Mouse (Mus musculus) urinary bladder, adult 18-20 months (tissue): ENCODE measurements at regions not wholly inside any gene's neighbourhood (a gene's known extent, or its start where the extent isn't known, plus 50 kb on each side); places are given as distances from the start of the nearest gene placed in this dataset.

Source experiments
- DNase-seq, 2 experiments: peaks; one replicate each; pipeline ENCODE4 v3.0.0; 2022; ENCODE audit warnings: low spot score in 2 of 2, mixed read lengths in 2 of 2

DNA sequence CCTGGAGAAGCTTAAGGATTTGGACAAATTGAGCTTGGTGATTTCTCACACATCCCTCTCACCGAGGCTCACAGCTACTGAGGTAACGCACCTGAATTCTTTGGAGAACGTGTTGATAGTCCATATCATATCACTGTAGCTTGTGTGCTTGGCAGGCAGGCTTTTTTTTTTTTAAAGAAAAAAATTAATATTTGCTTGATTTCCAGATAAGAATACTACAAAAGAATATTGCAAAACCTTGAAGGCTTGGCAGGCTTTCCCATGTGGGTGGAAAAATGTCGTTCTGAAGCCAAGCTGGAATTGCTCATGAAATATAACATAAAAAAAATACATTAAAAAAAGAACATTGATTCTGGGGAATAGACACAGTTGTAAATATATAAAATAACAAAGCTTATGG lies 131.8 kb downstream of the Klf5 start:
- no peak for DNase-seq

DNA sequence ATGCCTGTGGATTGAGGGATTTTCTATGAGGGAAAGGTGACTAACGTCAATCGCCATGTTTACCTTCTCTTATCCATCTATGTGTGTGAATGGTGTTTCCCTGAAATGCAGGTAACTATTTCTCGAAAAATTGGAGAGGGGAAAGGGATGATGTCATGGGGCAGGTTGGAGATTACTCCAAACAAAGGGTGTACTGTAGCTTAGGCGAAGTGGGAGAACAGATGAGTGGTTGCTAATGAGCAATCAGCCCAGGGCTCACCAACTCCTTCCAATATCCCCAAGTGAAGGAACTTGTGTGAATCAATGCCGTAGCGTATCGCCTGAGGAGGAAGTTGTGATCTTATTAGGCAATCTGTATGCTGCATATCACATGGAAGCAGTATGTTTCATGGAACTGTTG lies 133.2 kb downstream of the Klf5 start:
- no peak for DNase-seq

DNA sequence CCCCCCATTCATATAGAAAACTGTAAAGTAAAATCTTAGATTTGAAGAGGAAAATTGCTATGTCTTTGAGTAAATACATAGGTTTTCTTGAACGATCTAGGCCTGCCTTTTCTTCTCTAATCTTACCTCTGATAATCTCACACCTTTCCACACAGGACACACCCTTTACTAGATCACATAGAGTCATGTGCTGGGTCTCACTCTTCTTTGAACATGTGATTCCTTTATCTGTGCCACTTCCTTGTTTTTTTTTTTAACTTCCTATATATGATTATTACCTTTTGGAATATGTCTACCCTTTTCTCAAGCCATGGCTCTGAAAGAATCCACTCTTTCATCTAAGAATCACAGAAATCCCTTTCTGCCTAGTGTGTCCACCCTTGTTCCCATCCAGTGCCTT lies 136.2 kb downstream of the Klf5 start:
- no peak for DNase-seq

GRCm38 (mm10) chr14:99435512-99435911 lies 137.0 kb downstream of the Klf5 start:
- DNase-seq, result no peak

GRCm38 (mm10) chr14:99436051-99436450 lies 137.6 kb downstream of the Klf5 start:
- no peak for DNase-seq

DNA sequence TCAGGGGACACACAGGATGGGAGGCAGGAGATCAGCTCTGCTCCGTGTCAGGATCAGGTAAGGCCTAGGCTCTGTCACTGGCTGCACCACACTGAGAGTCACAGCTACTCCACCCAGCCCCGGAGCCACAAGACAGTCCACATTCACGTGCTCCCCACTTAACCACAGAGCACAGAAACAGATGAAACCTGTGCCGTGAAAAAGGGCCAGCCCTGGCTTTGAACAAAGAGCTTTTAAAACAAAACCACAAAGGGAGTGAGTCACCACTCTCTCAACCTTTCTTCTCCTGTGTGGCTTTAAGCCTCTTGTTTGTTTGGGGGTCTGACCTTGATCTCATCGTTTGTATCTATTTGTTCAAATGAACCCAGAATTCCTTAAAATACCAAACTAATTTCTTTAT lies 150.6 kb downstream of the Klf5 start:
- no peak for DNase-seq

GRCm38 (mm10) chr14:99449870-99450269 lies 151.4 kb downstream of the Klf5 start:
- DNase-seq, result no peak

DNA sequence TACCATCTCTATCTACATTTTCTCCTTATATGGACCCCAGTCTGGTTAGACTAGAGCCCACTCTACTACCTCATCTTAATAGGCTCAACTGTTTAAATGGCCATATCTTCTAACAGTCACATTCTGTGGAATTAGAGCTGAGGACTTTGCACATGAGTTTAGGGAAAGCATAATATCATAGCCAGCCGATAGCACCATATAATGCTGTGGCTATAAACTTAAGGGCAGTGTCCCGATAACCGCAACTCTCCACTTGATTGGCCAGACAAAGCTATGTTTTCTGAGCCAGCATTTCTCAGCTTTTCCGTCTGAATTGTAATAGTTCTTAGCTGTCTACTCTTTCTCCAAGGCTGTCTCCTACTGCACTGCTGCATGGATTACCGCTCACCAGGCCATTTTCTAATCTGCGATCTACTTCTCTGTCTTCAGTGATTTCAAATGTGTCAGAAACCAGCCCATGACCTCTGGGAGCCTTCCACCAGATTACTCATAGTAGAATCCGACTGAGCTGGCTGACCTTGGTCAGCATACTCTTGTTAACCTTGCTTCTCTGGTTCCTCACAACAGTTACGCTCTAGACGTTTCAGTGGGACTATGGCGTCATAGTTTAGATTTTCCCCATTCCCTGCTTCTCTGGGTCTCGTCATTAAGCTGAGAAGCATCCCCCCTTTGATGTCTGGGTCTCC lies 152.8 kb downstream of the Klf5 start:
- DNase-seq, result no peak

DNA sequence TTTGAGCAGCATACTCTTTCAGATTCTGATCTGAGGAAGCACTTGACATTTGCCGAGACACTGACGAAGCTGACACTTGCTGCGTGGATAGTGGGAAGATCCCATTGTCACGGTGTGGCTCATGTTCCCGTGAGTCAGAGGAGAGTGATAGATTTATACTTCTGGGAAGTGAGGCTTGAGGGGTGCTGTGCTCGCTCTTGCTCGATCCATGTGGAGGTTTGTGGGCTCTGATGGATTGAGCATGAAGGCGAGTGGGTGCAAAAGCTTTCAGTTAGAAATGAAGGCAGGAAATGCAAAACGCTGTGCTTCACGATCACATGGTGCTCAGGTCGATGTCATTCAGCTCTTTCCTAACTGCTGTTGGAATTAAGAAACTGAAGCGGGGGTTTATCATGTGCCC lies 155.4 kb downstream of the Klf5 start:
- DNase-seq, result no peak

- DNase-seq, result no peak
Measured at GRCm38 (mm10) chr14:99456555-99456954, 158.1 kb downstream of the Klf5 start.

- DNase-seq, result no peak
Measured at GRCm38 (mm10) chr14:99457573-99457972, 159.1 kb downstream of the Klf5 start.

- no peak for DNase-seq
Measured at GRCm38 (mm10) chr14:99472111-99472510, 173.6 kb downstream of the Klf5 start.

DNA sequence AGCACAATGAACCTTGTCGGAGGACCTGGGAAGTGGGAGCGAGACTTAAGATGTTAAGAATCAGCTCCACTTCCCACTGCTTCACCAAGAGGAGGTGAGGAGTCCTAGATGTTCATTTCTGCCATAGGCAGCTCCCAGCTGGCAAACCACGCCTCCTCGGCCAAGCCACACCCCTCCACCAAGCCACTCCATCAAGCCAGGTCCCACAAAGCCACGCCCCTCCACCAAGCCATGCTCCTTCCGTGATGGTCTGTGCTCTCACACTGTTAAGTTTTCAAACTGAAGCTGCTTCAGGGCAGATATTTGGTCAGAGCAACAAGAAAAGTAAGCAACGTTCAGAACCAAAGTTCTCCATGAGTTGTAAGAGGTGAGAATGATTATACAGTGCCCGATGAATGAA lies 176.8 kb downstream of the Klf5 start:
- DNase-seq, result peak in 1 of 2 experiments; percentile 6

DNA sequence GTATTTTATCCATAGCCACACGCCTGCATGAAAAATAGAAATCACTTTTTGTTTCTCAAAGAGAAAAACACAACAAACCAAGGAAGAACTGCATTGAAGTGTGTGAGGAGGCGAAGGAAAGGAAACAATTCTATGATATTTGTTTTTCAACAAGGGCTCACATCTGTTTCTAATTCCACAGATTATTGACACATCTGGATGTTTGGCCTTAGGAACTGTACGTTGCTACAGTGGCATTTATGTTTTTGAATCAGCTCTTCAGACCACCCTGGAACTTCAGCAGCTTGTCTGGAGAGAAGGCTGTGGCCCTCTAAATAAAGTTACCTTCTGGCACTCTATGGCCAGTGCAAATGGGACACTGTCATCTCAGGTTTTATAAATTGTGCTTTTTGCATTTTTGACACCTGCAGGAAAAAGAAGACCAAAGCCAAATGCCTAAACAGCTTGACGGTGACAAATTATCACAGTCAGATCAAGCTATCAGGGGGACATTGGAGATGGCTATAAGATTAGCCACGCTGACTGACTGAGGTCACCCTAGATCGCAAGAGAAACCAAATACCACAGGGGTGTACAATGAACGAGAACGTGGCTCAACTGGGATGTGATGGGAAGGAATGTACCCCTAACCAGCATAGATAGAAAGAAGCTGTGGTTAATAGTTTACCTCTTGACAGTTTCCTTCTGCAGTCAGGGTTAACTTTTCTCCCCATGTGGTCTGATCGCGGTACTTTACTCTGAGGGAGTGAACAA lies 182.0 kb downstream of the Klf5 start:
- DNase-seq, result no peak

DNA sequence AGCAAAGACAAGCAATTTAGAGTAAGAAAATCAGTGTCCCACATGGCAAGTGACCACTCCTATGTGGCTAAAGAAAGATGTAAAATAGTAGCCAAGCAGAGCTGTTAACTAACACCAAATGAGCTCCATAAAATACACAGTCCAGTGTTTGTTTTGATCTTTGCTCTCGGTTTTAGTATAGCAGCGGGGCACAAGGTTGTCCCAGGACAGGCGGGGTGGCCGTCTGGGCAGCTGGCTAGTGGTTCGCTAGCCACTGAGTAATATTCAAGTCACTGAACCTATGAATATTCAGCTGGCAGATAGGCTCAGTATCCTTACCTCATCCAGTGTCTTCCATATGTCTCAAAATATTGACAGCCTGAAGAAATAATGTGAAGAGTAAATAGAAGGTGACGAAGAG lies 189.5 kb downstream of the Klf5 start:
- no peak for DNase-seq

DNA sequence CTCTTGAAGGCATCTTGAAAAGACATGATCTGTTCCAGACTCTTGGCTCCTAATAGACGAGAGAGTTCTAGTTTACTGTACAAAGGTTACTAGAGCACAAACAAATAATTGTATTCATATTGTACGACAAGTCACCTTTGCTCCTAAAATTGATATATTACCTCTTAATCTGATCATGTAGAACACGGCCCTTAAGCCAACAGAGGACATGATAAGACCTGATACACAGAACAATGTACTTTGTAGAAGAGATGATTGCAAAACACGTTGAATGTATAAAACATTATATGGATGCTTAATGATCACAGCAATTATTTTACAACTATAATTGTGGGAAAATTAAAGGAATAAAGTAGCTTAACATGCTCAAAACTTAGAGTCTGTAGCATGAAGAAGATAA lies 194.7 kb downstream of the Klf5 start:
- no peak for DNase-seq

DNA sequence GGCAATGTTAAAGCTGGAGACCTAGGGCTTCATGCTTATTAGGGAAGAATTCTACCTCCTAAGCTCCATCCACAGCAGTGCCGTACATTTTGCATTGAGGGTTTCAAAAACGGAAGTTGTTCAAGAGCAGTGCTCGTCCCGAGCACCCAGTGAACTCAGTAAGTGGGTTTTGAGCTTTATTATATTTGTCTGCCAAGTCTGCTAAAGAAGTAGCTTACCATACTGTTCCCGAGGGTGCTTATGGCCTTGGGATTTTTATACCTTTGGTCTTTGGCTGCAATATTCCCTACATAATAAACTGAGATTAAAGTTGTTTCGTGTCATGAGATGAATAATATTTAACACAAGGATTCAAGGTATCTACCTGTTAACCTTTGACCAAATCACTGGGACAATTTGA lies 195.2 kb downstream of the Klf5 start:
- DNase-seq, result no peak

DNA sequence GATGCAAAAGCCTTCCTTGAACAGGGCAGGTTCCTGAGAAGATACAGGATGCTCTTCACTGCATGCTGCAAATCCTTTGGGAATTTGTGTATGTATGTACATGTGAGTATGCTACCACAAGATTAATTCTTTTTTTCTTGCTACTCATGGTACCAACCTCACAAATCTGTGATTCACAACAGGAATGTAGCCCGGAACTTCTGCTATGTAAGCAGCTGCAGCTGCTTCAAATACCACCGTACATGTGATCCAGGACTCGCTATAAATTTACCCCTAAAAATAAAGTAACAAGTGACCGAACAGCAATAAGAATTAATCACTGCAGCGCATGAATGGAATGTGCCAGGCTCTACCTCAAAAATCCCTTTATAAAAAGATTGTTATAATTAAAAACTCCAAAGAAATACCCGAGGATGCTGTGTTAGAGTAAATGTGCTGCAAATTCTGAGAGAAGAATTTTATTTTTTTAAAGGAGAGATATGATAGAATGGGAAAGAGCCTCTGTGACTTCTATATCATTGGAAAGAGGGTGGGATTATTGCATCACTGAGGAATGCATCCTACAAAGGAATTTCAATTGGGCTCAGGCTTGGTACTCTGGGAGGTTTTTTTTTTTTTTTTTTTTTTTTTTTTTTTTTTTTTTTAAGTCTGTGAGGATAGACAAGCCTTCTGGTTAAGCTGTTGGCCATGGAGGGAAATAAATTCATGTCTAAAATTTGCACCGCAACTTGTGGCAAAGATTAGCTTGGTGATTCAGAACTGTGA lies 201.2 kb downstream of the Klf5 start:
- DNase-seq, result no peak

GRCm38 (mm10) chr14:99504909-99505308 lies 206.4 kb downstream of the Klf5 start:
- no peak for DNase-seq

DNA sequence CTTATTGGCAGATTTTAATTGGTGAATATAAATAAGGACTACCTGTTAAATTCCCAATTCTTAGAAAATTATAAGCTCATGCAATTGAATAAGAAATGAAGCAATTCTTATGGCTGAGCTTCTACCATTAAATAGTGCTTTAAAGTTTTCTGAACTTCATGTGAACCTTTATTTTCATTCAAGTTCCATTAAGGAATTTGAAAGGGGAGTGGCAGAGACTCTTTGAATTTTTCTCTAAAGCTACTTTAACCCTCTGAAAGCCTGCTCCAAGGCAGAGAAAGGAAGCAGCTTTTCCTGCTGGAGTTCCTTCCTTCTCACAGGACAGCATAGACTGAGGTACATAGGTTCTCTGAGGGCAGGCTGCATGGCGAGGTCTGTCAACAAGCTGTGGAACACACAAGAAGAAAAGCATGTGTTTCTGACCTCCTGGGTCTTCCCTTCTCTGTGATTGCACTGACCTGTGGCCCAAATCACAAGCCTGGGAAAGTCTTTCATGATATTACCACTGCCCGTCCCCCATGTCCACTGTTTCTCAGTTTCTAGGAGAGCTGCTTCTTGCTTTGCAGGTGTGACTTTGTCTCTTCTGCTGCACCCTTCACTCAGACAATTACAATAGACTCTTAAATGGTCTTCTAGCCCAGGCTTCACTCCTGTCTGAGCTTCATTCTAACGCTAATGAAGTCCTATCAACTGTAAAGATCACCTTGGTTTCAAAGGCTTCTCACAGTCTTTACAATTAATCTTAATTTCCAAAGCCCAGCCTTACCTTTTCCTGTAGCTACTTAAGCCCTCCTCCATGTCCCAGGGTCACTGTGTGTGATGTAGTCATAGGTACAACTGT lies 211.4 kb downstream of the Klf5 start:
- DNase-seq, result no peak

- DNase-seq, result no peak
Measured at GRCm38 (mm10) chr14:99515474-99515873, 217.0 kb downstream of the Klf5 start.

- DNase-seq, result no peak
Measured at GRCm38 (mm10) chr14:99516703-99517102, 218.2 kb downstream of the Klf5 start.
